Mouse (Mus musculus): ENCODE data around the gene 9330159F19Rik.

Gene 9330159F19Rik

GRCm38 (mm10) chr10:29211453-29211852 is at the start of gene 9330159F19Rik:
Gene 9330159F19Rik, plus strand, starts transcription at chr10:29211606.
- DNase-seq (ENCODE audit: extremely low spot score, low read depth, low spot score): peak; percentile 14

- no peak for DNase-seq (ENCODE audit: extremely low spot score, low read depth, low spot score)
Measured at GRCm38 (mm10) chr10:29161664-29162063, 49.7 kb upstream of the 9330159F19Rik start.

DNA sequence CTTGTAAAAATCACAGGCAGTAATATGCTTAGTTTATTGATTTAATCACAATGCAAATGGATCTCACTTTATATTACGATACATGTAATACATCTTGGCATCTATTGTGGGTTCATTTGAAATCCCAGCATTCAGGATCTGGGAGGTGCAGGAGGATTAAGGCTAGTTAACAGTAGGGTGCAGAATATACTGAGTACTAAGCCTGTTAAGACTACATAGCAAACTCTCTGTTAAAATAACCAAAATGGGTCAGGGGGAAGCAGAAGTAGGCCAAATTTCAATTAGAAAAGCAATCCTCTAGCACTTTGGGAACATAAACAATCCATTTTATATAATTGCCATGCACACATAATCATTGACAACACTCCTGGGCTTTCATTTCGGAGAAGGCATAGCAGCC is 37.6 kb upstream of the 9330159F19Rik start:
- no peak for DNase-seq (ENCODE audit: extremely low spot score, low read depth, low spot score)

- DNase-seq (ENCODE audit: extremely low spot score, low read depth, low spot score): no peak
Measured at GRCm38 (mm10) chr10:29175656-29176055, 35.8 kb upstream of the 9330159F19Rik start.

DNA sequence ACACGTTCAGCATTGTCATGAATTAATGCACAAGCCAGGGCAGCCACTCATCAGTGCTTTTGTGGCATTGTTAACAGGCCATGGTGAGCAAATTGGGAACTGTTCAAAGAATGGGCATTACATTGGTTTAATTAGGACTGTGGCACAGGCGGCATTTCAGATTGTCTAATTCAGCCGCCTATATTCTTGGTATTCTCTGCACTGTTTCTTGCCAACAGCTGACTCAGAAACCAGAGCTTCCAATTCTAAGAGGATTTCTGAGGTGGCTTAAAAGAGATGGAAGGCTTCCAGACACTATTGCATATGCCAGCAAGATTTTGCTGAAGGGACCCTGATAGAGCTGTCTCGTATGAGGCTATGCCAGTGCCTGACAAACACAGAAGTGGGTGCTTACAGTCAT is 34.5 kb upstream of the 9330159F19Rik start:
- DNase-seq (ENCODE audit: extremely low spot score, low read depth, low spot score): no peak

GRCm38 (mm10) chr10:29178003-29178402 is 33.4 kb upstream of the 9330159F19Rik start:
- no peak for DNase-seq (ENCODE audit: extremely low spot score, low read depth, low spot score)

DNA sequence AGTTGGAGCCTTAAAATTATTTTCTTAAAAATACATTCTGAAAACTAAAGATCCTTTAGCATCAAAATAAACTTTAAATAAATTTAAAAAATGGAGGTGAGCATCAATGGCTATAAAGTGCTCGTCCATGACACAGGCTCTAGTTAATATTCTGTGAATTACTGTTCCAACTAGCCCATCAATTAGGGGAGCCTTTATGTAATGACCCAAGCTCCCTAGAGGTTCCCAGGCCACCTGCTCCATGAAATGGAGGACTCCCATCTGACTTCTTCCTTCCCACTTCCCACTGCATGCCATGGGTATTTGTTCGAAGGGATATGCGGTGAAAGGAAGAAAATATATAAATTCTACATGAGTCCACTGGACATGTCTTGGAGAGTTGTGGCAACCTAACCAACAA is 31.2 kb upstream of the 9330159F19Rik start:
- DNase-seq (ENCODE audit: extremely low spot score, low read depth, low spot score): no peak

DNA sequence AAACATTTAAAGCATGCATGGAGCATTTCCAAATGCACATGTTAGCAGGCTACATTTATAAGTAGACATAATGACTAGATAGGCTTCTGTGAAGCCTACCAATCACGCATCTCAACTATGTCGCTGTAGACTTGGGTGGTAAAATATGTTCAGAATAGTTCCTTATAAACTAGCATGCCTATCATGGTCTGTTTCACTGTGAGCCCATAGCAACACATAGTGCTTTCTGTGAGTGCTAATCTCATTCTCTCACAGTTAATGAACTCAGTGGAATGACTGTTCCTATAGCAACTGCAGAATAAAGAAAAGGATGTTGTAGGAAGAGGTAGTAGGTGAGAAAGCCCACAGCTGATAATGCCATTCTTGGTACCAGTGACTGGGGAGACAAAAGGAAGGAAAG is 30.4 kb upstream of the 9330159F19Rik start:
- no peak for DNase-seq (ENCODE audit: extremely low spot score, low read depth, low spot score)

GRCm38 (mm10) chr10:29193769-29194168 is 17.6 kb upstream of the 9330159F19Rik start:
- no peak for DNase-seq (ENCODE audit: extremely low spot score, low read depth, low spot score)

DNA sequence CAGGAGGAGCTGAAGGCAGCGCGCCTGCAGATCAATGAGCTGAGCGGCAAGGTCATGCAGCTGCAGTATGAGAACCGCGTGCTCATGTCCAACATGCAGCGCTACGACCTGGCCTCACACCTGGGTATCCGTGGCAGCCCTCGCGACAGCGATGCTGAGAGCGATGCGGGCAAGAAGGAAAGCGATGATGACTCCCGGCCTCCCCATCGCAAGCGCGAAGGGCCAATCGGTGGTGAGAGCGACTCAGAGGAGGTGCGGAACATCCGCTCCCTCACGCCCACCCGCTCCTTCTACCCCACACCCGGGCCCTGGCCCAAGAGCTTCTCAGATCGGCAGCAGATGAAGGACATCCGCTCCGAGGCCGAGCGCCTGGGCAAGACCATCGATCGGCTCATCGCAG is 14.6 kb upstream of the 9330159F19Rik start:
- DNase-seq (ENCODE audit: extremely low spot score, low read depth, low spot score): no peak

GRCm38 (mm10) chr10:29198642-29199041 is 12.8 kb upstream of the 9330159F19Rik start, which contains the start of gene Gm49353:
Gene Gm49353, plus strand, starts transcription at chr10:29198954.
- no peak for DNase-seq (ENCODE audit: extremely low spot score, low read depth, low spot score)

DNA sequence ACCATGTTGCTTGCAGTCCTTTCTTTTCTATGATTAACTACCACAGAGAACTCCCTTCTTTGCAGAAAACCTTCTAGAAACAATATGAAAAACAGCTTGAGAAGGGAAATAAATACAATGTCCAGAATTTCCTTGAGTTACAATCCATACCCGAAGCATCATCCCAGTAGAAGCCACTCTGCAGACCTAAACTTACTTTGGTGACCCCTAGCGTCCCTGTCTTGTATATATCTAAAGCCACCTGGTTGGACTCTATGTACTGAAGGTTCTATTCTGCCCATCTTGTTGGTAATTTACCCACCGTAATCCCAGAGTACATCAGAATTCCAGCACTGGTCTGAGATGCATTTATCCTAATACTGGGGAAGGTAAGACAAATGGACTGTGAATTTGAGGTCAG is 11.6 kb upstream of the 9330159F19Rik start:
- DNase-seq (ENCODE audit: extremely low spot score, low read depth, low spot score): no peak

- no peak for DNase-seq (ENCODE audit: extremely low spot score, low read depth, low spot score)
Measured at GRCm38 (mm10) chr10:29200609-29201008, 10.8 kb upstream of the 9330159F19Rik start.

GRCm38 (mm10) chr10:29206730-29207129 is 4.7 kb upstream of the 9330159F19Rik start:
- peak; percentile 26 for DNase-seq (ENCODE audit: extremely low spot score, low read depth, low spot score)

GRCm38 (mm10) chr10:29208735-29209134 is 2.7 kb upstream of the 9330159F19Rik start:
- DNase-seq (ENCODE audit: extremely low spot score, low read depth, low spot score): no peak

- DNase-seq (ENCODE audit: extremely low spot score, low read depth, low spot score): no peak
Measured at GRCm38 (mm10) chr10:29213534-29214100, 2.2 kb downstream of the 9330159F19Rik start.

GRCm38 (mm10) chr10:29216957-29217356 is 5.6 kb downstream of the 9330159F19Rik start:
- no peak for DNase-seq (ENCODE audit: extremely low spot score, low read depth, low spot score)

DNA sequence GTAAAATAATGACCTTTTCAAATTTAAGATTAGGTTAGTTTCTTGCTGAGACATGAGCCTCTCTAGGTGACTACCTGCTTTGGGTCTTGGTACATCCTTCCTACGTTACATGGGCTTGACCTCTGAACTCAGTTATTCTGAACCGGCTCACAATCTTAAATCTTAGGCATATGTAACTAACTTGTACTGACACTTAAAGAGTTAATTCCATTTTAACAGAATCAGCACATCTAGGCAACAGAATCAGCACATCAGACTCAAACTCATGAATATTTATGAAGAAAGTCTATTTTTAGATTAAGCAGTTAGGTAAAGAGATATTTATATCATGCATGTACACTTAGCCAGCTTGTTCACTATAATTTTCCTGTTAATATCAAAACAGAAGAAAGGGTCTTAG is 6.0 kb downstream of the 9330159F19Rik start:
- DNase-seq (ENCODE audit: extremely low spot score, low read depth, low spot score): no peak

- DNase-seq (ENCODE audit: extremely low spot score, low read depth, low spot score): no peak
Measured at GRCm38 (mm10) chr10:29225329-29225728, 13.9 kb downstream of the 9330159F19Rik start.

DNA sequence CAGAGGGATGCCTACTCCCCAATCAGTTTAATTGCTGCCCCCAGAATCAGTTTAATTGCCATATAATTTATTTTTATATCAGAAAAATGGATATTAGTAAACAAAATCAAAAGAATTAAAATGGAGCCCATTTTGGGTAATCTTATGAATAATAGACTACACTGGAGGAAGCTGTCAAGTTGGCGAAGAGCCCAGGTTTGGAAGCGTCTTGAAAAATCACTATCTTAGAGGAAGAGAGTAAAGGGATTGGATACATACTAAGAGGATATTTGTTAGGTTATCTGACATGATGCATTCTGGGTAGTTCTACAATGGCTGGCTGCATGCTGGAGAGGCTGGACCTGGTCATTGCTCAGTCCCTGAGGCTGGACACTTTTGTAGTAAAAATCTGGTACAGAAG is 19.8 kb downstream of the 9330159F19Rik start:
- no peak for DNase-seq (ENCODE audit: extremely low spot score, low read depth, low spot score)
